In the genomic region with DNA sequence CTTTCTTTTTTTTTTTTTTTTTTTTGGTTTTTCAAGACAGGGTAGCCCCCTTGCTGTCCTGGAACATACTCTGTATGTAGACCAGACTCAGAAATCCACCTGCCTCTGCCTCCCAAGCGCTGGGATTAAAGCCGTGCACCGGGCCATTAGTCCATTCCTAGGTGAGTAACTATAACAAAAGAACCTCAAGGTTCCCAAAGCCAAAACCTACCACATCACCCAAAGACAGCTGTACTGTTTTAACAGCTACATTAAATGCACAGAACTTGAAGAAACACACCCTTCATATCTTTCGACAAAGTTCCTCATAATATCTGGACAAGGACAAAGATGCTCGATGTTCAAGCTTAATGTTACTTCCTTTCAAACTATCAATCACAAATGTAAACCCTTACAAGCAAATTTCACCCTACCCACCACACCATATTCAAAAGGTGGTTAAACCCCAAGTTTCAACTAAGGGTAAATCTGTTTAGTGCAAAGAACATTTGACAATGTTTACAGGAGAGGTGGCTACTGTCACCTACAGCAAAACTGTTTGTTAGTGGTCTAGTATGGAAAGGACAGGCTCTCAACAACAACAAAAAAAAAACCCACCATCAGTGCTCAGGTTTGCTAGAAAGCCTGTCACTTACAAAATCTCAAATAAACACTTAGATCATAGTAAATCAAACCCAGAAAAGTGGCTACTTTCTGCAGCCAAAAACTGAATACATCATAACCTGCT, we compare ENCODE assay signal across 8 mouse cellular contexts. TPM values are rescaled to one million over a fixed set of nuclear protein-coding genes. Genes with fewer than 3 reads are reported as not detected.
DNase-seq lines count a peak whose midpoint lies in the region; ATAC-seq and TF ChIP-seq lines count a peak whose summit lies in the region.

No protein-coding gene starts in this region.

- no peak for TF ChIP-seq POLR2A in thymus, adult 2 months (IDR thresholded peaks at IDR 0.05; ENCODE audit: control insufficient read depth, extremely low read depth, insufficient read depth, low read length, poor library complexity)

- peaks cover 67% of the 10 kb centered on the region for H3K4me1 ChIP-seq in heart, embryonic 13.5 days
- peaks cover 11% of the 10 kb centered on the region; the same call in 1 of the 2 replicates for H3K4me1 ChIP-seq in neural tube, embryonic 11.5 days (ENCODE audit: control insufficient read depth, insufficient read depth, low read length)
- H3K4me1 ChIP-seq in limb, embryonic 15.5 days, result peaks cover 34% of the 10 kb centered on the region
- peaks cover 12% of the 10 kb centered on the region for H3K4me1 ChIP-seq in thymus, adult 2 months (replicated peaks; ENCODE audit: control insufficient read depth, insufficient read depth, low read length)

- no peak for DNase-seq in heart, postnatal 4 days
- DNase-seq in neural tube, embryonic 11.5 days (ENCODE audit: low spot score), result no peak
- no peak for DNase-seq in neural tube, embryonic 10.5 days (ENCODE audit: extremely low spot score, low spot score)
- DNase-seq in retina, postnatal 1 day, result no peak
- DNase-seq in thymus, adult 2 months, result no peak
- no peak for DNase-seq in retina, embryonic 14.5 days (ENCODE audit: low spot score)

- 55% methylated on average over 5 of the region's 5 CpGs for WGBS in heart, embryonic 13.5 days
- 54% methylated on average over 5 of the region's 5 CpGs for WGBS in neural tube, embryonic 11.5 days
- 59% methylated on average over 5 of the region's 5 CpGs for WGBS in limb, embryonic 15.5 days
- 53% methylated on average over 5 of the region's 5 CpGs for WGBS in thymus, adult 2 months

- no peak for TF ChIP-seq CTCF in thymus, adult 2 months (IDR thresholded peaks at IDR 0.05; ENCODE audit: borderline replicate concordance, control insufficient read depth, extremely low read depth, insufficient read depth, low read length, poor library complexity)

- no peak overlapping the region; the same call in 1 of the 2 replicates for H3K27ac ChIP-seq in heart, embryonic 13.5 days (replicated peaks)
- no peak overlapping the region for H3K27ac ChIP-seq in neural tube, embryonic 11.5 days (ENCODE audit: low read depth, low read length)
- no peak overlapping the region for H3K27ac ChIP-seq in limb, embryonic 15.5 days
- no peak overlapping the region for H3K27ac ChIP-seq in thymus, adult 2 months (ENCODE audit: control insufficient read depth, insufficient read depth, low read length)

- H3K9ac ChIP-seq in heart, embryonic 13.5 days, result peak overlapping the region; percentile 96
- no peak overlapping the region for H3K9ac ChIP-seq in neural tube, embryonic 11.5 days (ENCODE audit: low read length)
- no peak overlapping the region for H3K9ac ChIP-seq in limb, embryonic 15.5 days

- ATAC-seq in heart, embryonic 13.5 days (ENCODE audit: extremely low read depth, insufficient number of reproducible peaks, low FRiP score, low TSS enrichment), result no peak
- ATAC-seq in neural tube, embryonic 11.5 days (ENCODE audit: insufficient read depth, low FRiP score, low TSS enrichment), result no peak
- no peak for ATAC-seq in limb, embryonic 15.5 days (ENCODE audit: insufficient number of reproducible peaks, low FRiP score, low TSS enrichment, low read depth)

- no peaks in the 10 kb centered on the region for H3K27me3 ChIP-seq in heart, embryonic 13.5 days (replicated peaks)
- no peaks in the 10 kb centered on the region for H3K27me3 ChIP-seq in neural tube, embryonic 11.5 days (ENCODE audit: control insufficient read depth, insufficient read depth, low read length)
- H3K27me3 ChIP-seq in limb, embryonic 15.5 days, result no peaks in the 10 kb centered on the region
- H3K27me3 ChIP-seq in thymus, adult 2 months (ENCODE audit: control insufficient read depth, insufficient read depth, low read length), result no peaks in the 10 kb centered on the region

- H3K36me3 ChIP-seq in heart, embryonic 13.5 days, result peaks cover 25% of the 10 kb centered on the region
- H3K36me3 ChIP-seq in neural tube, embryonic 11.5 days (ENCODE audit: control insufficient read depth, insufficient read depth, low read length), result no peaks in the 10 kb centered on the region
- H3K36me3 ChIP-seq in limb, embryonic 15.5 days, result 0 out of 2 replicates have a peak, but pooled peaks cover under 1% of the 10 kb centered on the region
- peaks cover 4% of the 10 kb centered on the region; the same call in 1 of the 2 replicates for H3K36me3 ChIP-seq in thymus, adult 2 months (ENCODE audit: control insufficient read depth, insufficient read depth, low read length)

- H3K9me3 ChIP-seq in heart, embryonic 13.5 days, result no peaks in the 10 kb centered on the region
- H3K9me3 ChIP-seq in neural tube, embryonic 11.5 days (ENCODE audit: control insufficient read depth, low read length), result no peaks in the 10 kb centered on the region
- no peaks in the 10 kb centered on the region for H3K9me3 ChIP-seq in limb, embryonic 15.5 days

- peak overlapping the region; percentile 74 for H3K4me3 ChIP-seq in heart, embryonic 13.5 days
- H3K4me3 ChIP-seq in neural tube, embryonic 11.5 days (ENCODE audit: low read depth, low read length), result no peak overlapping the region
- H3K4me3 ChIP-seq in limb, embryonic 15.5 days, result peak overlapping the region; percentile 86; the same call in 1 of the 2 replicates
- H3K4me3 ChIP-seq in thymus, adult 2 months (ENCODE audit: control insufficient read depth, insufficient read depth, low read length), result no peak overlapping the region

- peak overlapping the region; percentile 89 for H3K4me2 ChIP-seq in heart, embryonic 13.5 days
- H3K4me2 ChIP-seq in neural tube, embryonic 11.5 days (ENCODE audit: low read depth), result peak overlapping the region; percentile 16; the same call in 1 of the 2 replicates
- peak overlapping the region; percentile 14; the same call in 1 of the 2 replicates for H3K4me2 ChIP-seq in limb, embryonic 15.5 days

RNA-seq across cellular contexts. Expression of gene Mgme1, which starts 3.3 kb away (rescaled TPM):
- polyA plus RNA-seq in heart, embryonic 13.5 days (2015; fragmentation: Nextera tagmentation; extraction: Ambion mirVana), result 20.0 and 22.5 TPM in 2 replicates
- 10 to 100 TPM; 10.2 to 11.8 TPM for total RNA-seq in heart, postnatal 4 days (2021)
- 16.8 and 17.0 TPM in 2 replicates for polyA plus RNA-seq in neural tube, embryonic 11.5 days (2014; fragmentation: Nextera tagmentation; extraction: Ambion mirVana)
- 18.7 and 19.4 TPM in 2 replicates for polyA plus RNA-seq in limb, embryonic 15.5 days (2015; fragmentation: Nextera tagmentation; extraction: Ambion mirVana)
- 4.7 and 5.4 TPM in 2 replicates for polyA plus RNA-seq in thymus, adult 2 months (2012; rRNA removed)

RNA-seq across cellular contexts. Expression of gene Snx5, which starts 3.5 kb away (rescaled TPM):
- 90.9 and 96.3 TPM in 2 replicates for polyA plus RNA-seq in heart, embryonic 13.5 days (2015; fragmentation: Nextera tagmentation; extraction: Ambion mirVana)
- 10 to 100 TPM; 65.8 to 68.2 TPM for total RNA-seq in heart, postnatal 4 days (2021)
- 94.0 and 106 TPM in 2 replicates for polyA plus RNA-seq in neural tube, embryonic 11.5 days (2014; fragmentation: Nextera tagmentation; extraction: Ambion mirVana)
- 107 and 120 TPM in 2 replicates for polyA plus RNA-seq in limb, embryonic 15.5 days (2015; fragmentation: Nextera tagmentation; extraction: Ambion mirVana)
- 71.0 and 73.5 TPM in 2 replicates for polyA plus RNA-seq in thymus, adult 2 months (2012; rRNA removed)

Comparison
In these comparisons a context has a peak if more than half of its experiments do, and no peak if none do; other contexts are left out.
1. H3K4me2 ChIP-seq: peak in every context shown above with its lines; median percentile 89 in heart, embryonic 13.5 days; 16 in neural tube, embryonic 11.5 days; 14 in limb, embryonic 15.5 days.
2. H3K4me3 ChIP-seq: peak in heart, embryonic 13.5 days (single experiment) and limb, embryonic 15.5 days (single experiment); none in neural tube, embryonic 11.5 days (single experiment) and thymus, adult 2 months (single experiment).